Mouse (Mus musculus) heart, adult 2 months (tissue): ENCODE measurements around the gene BC049762. TPM values are rescaled to one million over a fixed set of nuclear protein-coding genes. Genes with fewer than 3 reads are reported as not detected.

Experiments used
- DNase-seq, 2 experiments: peaks; one replicate each; pipeline ENCODE4 v3.0.0; 2021
- H3K27ac ChIP-seq: fragments of 200-600 bp; 2 replicates; pipeline ENCODE4 v1.8.1; 2022
- H3K27me3 ChIP-seq: fragments of 200-500 bp; 2 replicates; pipeline ENCODE4 v1.6.1; 2012; ENCODE audit warnings: mild to moderate bottlenecking, low read length, inconsistent platforms, mixed read lengths; ENCODE audit not compliant: control insufficient read depth, insufficient read depth
- H3K36me3 ChIP-seq: fragments of 200-500 bp; 2 replicates; pipeline ENCODE4 v1.6.1; 2012; ENCODE audit warnings: low read length, inconsistent platforms; ENCODE audit not compliant: control insufficient read depth, insufficient read depth
- H3K4me1 ChIP-seq: fragments of 200-500 bp; 2 replicates; pipeline ENCODE4 v1.6.1; 2011; ENCODE audit warnings: low read length; ENCODE audit not compliant: control insufficient read depth, insufficient read depth
- H3K4me3 ChIP-seq: fragments of 200-600 bp; 2 replicates; pipeline ENCODE4 v1.8.1; 2022
- H3K79me2 ChIP-seq: fragments of 200-500 bp; replicated peaks from 2 replicates; pipeline ENCODE4 v1.6.1; 2012; ENCODE audit warnings: mild to moderate bottlenecking, inconsistent platforms, low read length, moderate library complexity, mixed read lengths; ENCODE audit not compliant: control insufficient read depth, insufficient read depth
- H3K9ac ChIP-seq: fragments of 200-500 bp; 2 replicates; pipeline ENCODE4 v1.6.1; 2012; ENCODE audit warnings: low read depth, mild to moderate bottlenecking, control low read depth, inconsistent platforms, low read length, mixed read lengths
- CTCF ChIP-seq: fragments of 200-600 bp; IDR thresholded peaks from 2 replicates; pipeline ENCODE4 v1.8.1; 2022; ENCODE audit warnings: antibody characterized with exemption, mild to moderate bottlenecking, moderate library complexity
- EP300 ChIP-seq: fragments of 200-500 bp; IDR thresholded peaks from 2 replicates; pipeline ENCODE4 v1.6.1; 2011; ENCODE audit warnings: low read depth, low read length, control low read depth; ENCODE audit not compliant: insufficient read depth
- POLR2A ChIP-seq: fragments of 200-500 bp; IDR thresholded peaks from 2 replicates; pipeline ENCODE4 v1.6.1; 2011; ENCODE audit warnings: mild to moderate bottlenecking, low read depth, low read length, control low read depth; ENCODE audit not compliant: insufficient read depth
- WGBS: fragments of 180-500 bp; shearing (Covaris S2); methylation state at CpG from one replicate; pipeline ENCODE4 v1.1.7; 2018; 5-methylcytosine and 5-hydroxymethylcytosine counted together
- intact Hi-C: fragments of 180-260 bp; cut with DNase I; formaldehyde crosslinking; loops from one replicate; pipeline ENCODE4 v1.15.1; 2025
- long read RNA-seq: library from polyadenylated mRNA; stranded (forward); transcript quantifications from one replicate; pipeline ENCODE4 v2.0.0, GENCODE M21; 2021
- polyA plus RNA-seq: library from polyadenylated mRNA; depleted of rRNA; stranded (reverse); fragments of >200 nt; gene quantifications from 2 replicates; pipeline ENCODE4 v1.2.3, GENCODE M21; 2012; rRNA removed
- total RNA-seq, 2 experiments: library from RNA; stranded (reverse); gene quantifications; 2 replicates each; pipeline ENCODE4 v1.2.3; 2021

BC049762 gene
- under 1 TPM in 1 of 2 experiments, not detected in 1; 0.41 TPM for total RNA-seq
- 0.23 and 0.84 TPM in 2 replicates for polyA plus RNA-seq
- long read RNA-seq: 0 reads

- TF ChIP-seq EP300 (peak; percentile 81), CTCF (0 out of 2 replicates have a peak, but pooled peaks have one; percentile 8), POLR2A (peak; percentile 99)
- Histone ChIP-seq H3K36me3 (peaks cover 23% of the 10 kb centered on the region), H3K79me2 (peaks cover 3% of the 10 kb centered on the region), H3K27me3 (no peaks in the 10 kb centered on the region), H3K27ac (peak within 1 kb of the TSS; percentile 99), H3K9ac (peak within 1 kb of the TSS; percentile 96), H3K4me3 (peak within 1 kb of the TSS; percentile 96), H3K4me1 (peaks cover 11% of the 10 kb centered on the region)
- 8% methylated on average over 57 of the region's 57 CpGs for WGBS
- intact Hi-C loops: no loop called here
- peak; percentile 99 for DNase-seq
Measured at GRCm38 (mm10) chr11:51262342-51263285, at the start of gene BC049762. BC049762 (minus strand) TSS chr11:51263046.

- no peak for DNase-seq
- intact Hi-C loops: no loop called here
- H3K4me3 ChIP-seq: no peak overlapping the region
- no peaks in the 10 kb centered on the region for H3K79me2 ChIP-seq
- no peaks in the 10 kb centered on the region for H3K4me1 ChIP-seq
- H3K9ac ChIP-seq: no peak overlapping the region
- 86% methylated on average over 8 of the region's 8 CpGs for WGBS
- no peaks in the 10 kb centered on the region for H3K36me3 ChIP-seq
- no peaks in the 10 kb centered on the region for H3K27me3 ChIP-seq
- TF ChIP-seq CTCF: no peak
- no peak for TF ChIP-seq POLR2A
- TF ChIP-seq EP300: no peak
- H3K27ac ChIP-seq: no peak overlapping the region
Measured at GRCm38 (mm10) chr11:51311846-51312245, 49.0 kb upstream of the BC049762 start.

DNA sequence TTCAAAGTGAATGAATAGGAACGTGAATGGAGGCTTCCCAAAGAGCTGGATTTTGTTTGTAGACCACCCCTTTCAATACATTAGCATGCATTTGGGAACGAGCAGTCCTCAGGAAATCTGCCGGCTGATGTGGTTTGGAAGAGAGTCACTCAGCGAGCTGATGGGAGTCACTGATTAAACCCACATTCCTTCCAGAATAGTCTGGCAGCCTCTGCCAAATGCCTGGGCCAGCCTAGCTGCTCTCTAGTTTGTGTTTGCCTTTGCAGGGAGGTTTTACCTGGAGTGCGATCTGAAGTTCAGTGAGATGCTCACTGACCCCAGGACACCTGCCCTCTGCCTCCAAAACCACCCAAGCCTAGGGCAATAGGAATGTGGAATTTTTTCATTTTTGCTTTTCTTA is 45.5 kb upstream of the BC049762 start:
- H3K27ac ChIP-seq: no peak overlapping the region

DNA sequence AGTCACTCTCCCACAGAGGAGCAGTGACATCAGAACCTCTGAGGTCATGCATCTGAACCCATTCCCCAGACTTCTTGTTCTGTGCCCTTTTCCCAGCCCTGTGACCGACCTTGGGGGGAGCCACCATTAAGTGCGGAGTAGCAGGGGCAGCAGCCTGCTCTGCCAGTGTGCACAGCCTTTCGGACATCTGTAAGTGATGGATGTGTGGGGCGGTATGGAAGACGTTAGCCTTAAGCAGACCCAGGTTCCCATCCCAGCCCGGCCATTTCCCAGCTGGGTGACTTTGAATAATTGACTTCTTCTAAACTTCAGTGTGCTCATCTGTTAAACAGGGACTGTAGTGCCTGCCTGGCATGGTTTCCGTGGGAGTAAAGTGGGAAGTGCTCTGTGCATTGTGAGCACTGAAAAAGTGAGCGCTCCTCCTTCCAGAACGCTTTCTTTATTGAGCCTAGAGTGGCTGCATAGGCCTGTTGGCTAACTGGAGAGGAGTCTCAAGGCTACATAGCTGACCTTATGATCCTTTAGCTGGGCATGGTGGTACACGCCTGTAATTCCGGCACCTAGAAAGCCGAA is 41.2 kb upstream of the BC049762 start:
- H3K4me1 ChIP-seq: no peaks in the 10 kb centered on the region
- TF ChIP-seq POLR2A (no peak), EP300 (no peak), CTCF (no peak)
- WGBS: 81% methylated on average over 12 of the region's 12 CpGs
- no peak overlapping the region for H3K27ac ChIP-seq
- H3K27me3 ChIP-seq: 0 out of 2 replicates have a peak, but pooled peaks cover 2% of the 10 kb centered on the region
- no peak for DNase-seq
- intact Hi-C loops: no loop called here
- H3K36me3 ChIP-seq: no peaks in the 10 kb centered on the region
- no peak overlapping the region for H3K9ac ChIP-seq
- H3K79me2 ChIP-seq: no peaks in the 10 kb centered on the region
- no peak overlapping the region for H3K4me3 ChIP-seq

More for the DNA sequence above, 45.5 kb upstream of the BC049762 start:
- intact Hi-C loops: no loop called here
- whole genome bisulfite sequencing: 38% methylated on average over 5 of the region's 5 CpGs
- Histone ChIP-seq H3K4me1 (no peaks in the 10 kb centered on the region), H3K36me3 (no peaks in the 10 kb centered on the region), H3K79me2 (no peaks in the 10 kb centered on the region), H3K9ac (no peak overlapping the region), H3K4me3 (no peak overlapping the region), H3K27me3 (0 out of 2 replicates have a peak, but pooled peaks cover 2% of the 10 kb centered on the region)
- DNase-seq: no peak
- TF ChIP-seq CTCF: no peak
- TF ChIP-seq POLR2A: no peak
- TF ChIP-seq EP300: no peak

DNA sequence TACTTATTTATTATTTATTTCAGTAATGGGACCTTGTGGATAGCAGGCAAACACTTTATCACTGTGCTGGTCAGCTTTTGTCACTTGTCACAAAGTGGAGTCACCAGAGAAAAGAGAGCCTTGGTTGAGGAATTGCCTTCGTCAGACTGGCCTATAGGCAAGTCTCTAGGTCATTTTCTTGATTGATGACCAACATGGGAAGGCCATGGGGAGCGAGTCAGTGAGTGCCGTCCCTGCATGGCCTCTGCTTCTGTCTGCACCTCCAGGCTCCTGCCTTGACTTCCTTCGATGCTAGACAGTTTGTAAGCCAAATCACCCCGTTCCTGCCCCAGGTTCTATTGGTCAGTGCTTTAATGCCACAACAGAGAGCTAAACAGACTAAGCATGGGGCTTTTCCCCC is 39.5 kb upstream of the BC049762 start:
- WGBS: 86% methylated on average over 5 of the region's 5 CpGs
- H3K36me3 ChIP-seq: no peaks in the 10 kb centered on the region
- no peak for TF ChIP-seq POLR2A
- TF ChIP-seq EP300: no peak
- no peak for TF ChIP-seq CTCF
- H3K27me3 ChIP-seq: 0 out of 2 replicates have a peak, but pooled peaks cover 2% of the 10 kb centered on the region
- intact Hi-C loops: no loop called here
- no peaks in the 10 kb centered on the region for H3K4me1 ChIP-seq
- no peak overlapping the region for H3K4me3 ChIP-seq
- DNase-seq: no peak
- no peak overlapping the region for H3K27ac ChIP-seq
- no peak overlapping the region for H3K9ac ChIP-seq
- H3K79me2 ChIP-seq: no peaks in the 10 kb centered on the region

GRCm38 (mm10) chr11:51298691-51299090 is 35.8 kb upstream of the BC049762 start:
- Histone ChIP-seq H3K4me3 (no peak overlapping the region), H3K4me1 (no peaks in the 10 kb centered on the region), H3K9ac (no peak overlapping the region), H3K27me3 (no peaks in the 10 kb centered on the region), H3K79me2 (no peaks in the 10 kb centered on the region), H3K36me3 (no peaks in the 10 kb centered on the region), H3K27ac (no peak overlapping the region)
- intact Hi-C loops: no loop called here
- DNase-seq: no peak
- TF ChIP-seq POLR2A (no peak), CTCF (no peak), EP300 (no peak)
- WGBS: 76% methylated on average over 4 of the region's 4 CpGs
